ENCODE assay signal across 13 mouse cellular contexts in genomic region chr4:118150804-118151203, GRCm38 (mm10). TPM values are rescaled to one million over a fixed set of nuclear protein-coding genes. Genes with fewer than 3 reads are reported as not detected.
DNase-seq lines count a peak whose midpoint lies in the region; TF ChIP-seq lines count a peak whose summit lies in the region.
"Had no signal": no experiment of that assay in that cellular context is flagged by ENCODE, and none has a peak within 500 bp of the region (broad histone marks: within the 10 kb centered on the region; RNA-seq: fewer than 3 reads in every experiment).

No protein-coding gene starts in this region.

- TF ChIP-seq CTCF in gastrocnemius, adult 2 months (IDR thresholded peaks at IDR 0.05): no peak
- TF ChIP-seq CTCF in layer of hippocampus, adult 2 months (conservative IDR thresholded peaks at IDR 0.05): no peak

- peak; percentile 69 for DNase-seq in cerebellum, adult 9-10 months
- no peak for DNase-seq in cerebellum, adult 8-10 months
- no peak for DNase-seq in gastrocnemius, adult 2 months
- DNase-seq in gastrocnemius, postnatal 10 days: no peak
- DNase-seq in layer of hippocampus, adult 2 months (ENCODE audit: low spot score in 2 of 2): no peak
- no peak for DNase-seq in layer of hippocampus, adult 18-20 months (ENCODE audit: low spot score in 2 of 2)
- DNase-seq: adrenal gland, adult 2 months; adrenal gland, postnatal 14 days; kidney, adult 2 months had no signal

- intact Hi-C loops in gastrocnemius, adult 2 months (cut with DNase I): loop anchor here (1.0 kb wide), 1 partner anchor 238 kb away; no protein-coding TSS in a partner anchor

- peak overlapping the region; percentile 95 for H3K27ac ChIP-seq in gastrocnemius, adult 2 months
- peak overlapping the region; percentile 85 for H3K27ac ChIP-seq in layer of hippocampus, adult 2 months
- H3K27ac ChIP-seq: forebrain, embryonic 10.5 days; heart, embryonic 15.5 days; hindbrain, embryonic 12.5 days; hindbrain, embryonic 15.5 days had no signal

- peak overlapping the region; percentile 13; the same call in 1 of the 2 replicates for H3K4me3 ChIP-seq in gastrocnemius, adult 2 months
- no peak overlapping the region for H3K4me3 ChIP-seq in layer of hippocampus, adult 2 months
- H3K4me3 ChIP-seq: forebrain, embryonic 10.5 days; heart, embryonic 15.5 days; hindbrain, embryonic 12.5 days; hindbrain, embryonic 15.5 days had no signal

RNA-seq across cellular contexts. Expression of gene St3gal3, which starts 16.1 kb away (rescaled TPM):
- total RNA-seq in gastrocnemius, adult 2 months (2021): 10 to 100 TPM; 73.4 to 75.0 TPM
- 10 to 100 TPM; 40.9 to 48.9 TPM for total RNA-seq in gastrocnemius, postnatal 10 days (2021)
- 10 to 100 TPM; 41.9 to 42.1 TPM for total RNA-seq in layer of hippocampus, adult 2 months (2021)
- total RNA-seq in layer of hippocampus, adult 18-20 months (2021): 10 to 100 TPM; 47.1 to 48.7 TPM

RNA-seq across cellular contexts. Expression of gene Kdm4a, which starts 29.0 kb away (rescaled TPM):
- total RNA-seq in gastrocnemius, adult 2 months (2021): 10 to 100 TPM; 18.0 to 34.4 TPM
- total RNA-seq in gastrocnemius, postnatal 10 days (2021): 10 to 100 TPM; 26.4 to 28.0 TPM
- total RNA-seq in layer of hippocampus, adult 2 months (2021): 10 to 100 TPM; 48.8 to 50.1 TPM
- total RNA-seq in layer of hippocampus, adult 18-20 months (2021): 10 to 100 TPM; 42.5 to 44.2 TPM
